Mouse (Mus musculus): ENCODE results near the gene Igsf9. TPM values are rescaled to one million over a fixed set of nuclear protein-coding genes. Genes with fewer than 3 reads are reported as not detected.
A peak's percentile ranks its signal among the peaks of the same experiment; 100 is the strongest.

The Igsf9 gene
- polyA plus RNA-seq, 1 experiment: 0.77 TPM

DNA sequence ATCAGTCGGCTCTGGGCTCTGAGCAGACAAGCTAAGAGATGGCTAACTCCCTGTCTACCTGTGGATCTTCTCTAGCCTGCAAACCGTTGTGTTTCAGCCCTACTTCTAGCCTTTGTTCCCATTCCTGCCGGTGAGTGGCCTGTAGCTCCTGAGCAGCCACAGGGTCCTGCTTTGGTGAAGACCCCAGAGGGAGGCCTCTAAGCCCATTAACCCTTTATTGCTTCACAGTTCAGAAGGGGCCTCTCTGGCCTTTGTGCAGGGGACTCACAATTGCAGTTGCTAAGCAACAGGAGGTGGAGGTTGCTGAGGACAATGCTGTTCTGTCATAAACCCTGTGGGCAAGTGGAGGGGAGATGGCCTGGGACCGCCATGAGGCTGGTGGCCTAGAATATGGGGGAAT lies 4.6 kb downstream of the Igsf9 start:
- TF ChIP-seq REST (IDR thresholded peaks at IDR 0.05; ENCODE audit: insufficient read depth, insufficient read length) (no peak), TCF3 (IDR thresholded peaks at IDR 0.05; ENCODE audit: insufficient read length, low read depth) (no peak), MYOD1 (IDR thresholded peaks at IDR 0.05; ENCODE audit: control insufficient read depth in 1 of 3, insufficient read length in 2 of 3, low read depth in 2 of 3) (no peak), MAX (IDR thresholded peaks at IDR 0.05; ENCODE audit: low read depth) (no peak), USF1 (IDR thresholded peaks at IDR 0.05; ENCODE audit: low read depth) (no peak), TCF12 (IDR thresholded peaks at IDR 0.05; ENCODE audit: insufficient read depth, poor library complexity, severe bottlenecking) (no peak), POLR2AphosphoS2 (IDR thresholded peaks at IDR 0.05; ENCODE audit: insufficient read length, low read depth) (no peak), SRF (IDR thresholded peaks at IDR 0.05; ENCODE audit: control insufficient read depth, insufficient read length, low read depth) (no peak), CEBPB (IDR thresholded peaks at IDR 0.05; ENCODE audit: insufficient read depth, poor library complexity, severe bottlenecking) (no peak), POLR2A (IDR thresholded peaks at IDR 0.05; ENCODE audit: insufficient read length, low read depth) (no peak), E2F4 (IDR thresholded peaks at IDR 0.05; ENCODE audit: insufficient read depth) (no peak), MYOG (IDR thresholded peaks at IDR 0.05; ENCODE audit: control insufficient read depth in 1 of 3, insufficient read depth in 1 of 3, insufficient read length in 2 of 3, low read depth in 2 of 3) (no peak)
- no peaks in the 10 kb centered on the region for H3K36me3 ChIP-seq (ENCODE audit: control insufficient read depth, insufficient read depth)
- H3K79me2 ChIP-seq (ENCODE audit: control insufficient read depth, insufficient read depth): no peaks in the 10 kb centered on the region
- no peak overlapping the region for H3K4me3 ChIP-seq
- no peaks in the 10 kb centered on the region for H3K27me3 ChIP-seq (ENCODE audit: control insufficient read depth, insufficient read depth, insufficient read length)
- no peak overlapping the region for H3K4me2 ChIP-seq (ENCODE audit: low read depth)
- no peak overlapping the region for H3ac ChIP-seq (ENCODE audit: control insufficient read depth, insufficient read length)

DNA sequence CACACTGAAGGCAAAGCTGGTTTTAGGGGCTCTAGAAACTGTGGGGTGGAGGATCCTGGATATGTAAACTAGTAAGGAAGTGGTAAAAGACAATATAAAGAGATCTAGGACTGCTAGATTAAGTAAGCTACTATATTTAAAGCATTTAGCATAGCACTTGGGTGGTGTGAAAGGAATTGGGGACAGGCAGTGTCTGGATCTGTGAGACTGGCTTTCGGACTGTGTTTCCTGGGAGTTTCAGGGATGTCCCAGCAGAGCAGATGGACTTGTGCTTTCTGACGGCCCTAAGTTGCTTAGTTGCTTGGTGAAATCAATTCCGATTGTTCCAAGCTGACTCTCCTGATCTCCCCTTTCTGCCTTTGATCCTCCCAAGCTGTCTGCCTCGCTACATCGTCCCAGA lies 5.1 kb downstream of the Igsf9 start:
- no peaks in the 10 kb centered on the region for H3K36me3 ChIP-seq (ENCODE audit: control insufficient read depth, insufficient read depth)
- H3K27me3 ChIP-seq (ENCODE audit: control insufficient read depth, insufficient read depth, insufficient read length): no peaks in the 10 kb centered on the region
- H3ac ChIP-seq (ENCODE audit: control insufficient read depth, insufficient read length): no peak overlapping the region
- H3K4me2 ChIP-seq (ENCODE audit: low read depth): no peak overlapping the region
- no peak overlapping the region for H3K4me3 ChIP-seq
- H3K79me2 ChIP-seq (ENCODE audit: control insufficient read depth, insufficient read depth): no peaks in the 10 kb centered on the region
- TF ChIP-seq SRF (IDR thresholded peaks at IDR 0.05; ENCODE audit: control insufficient read depth, insufficient read length, low read depth): no peak

DNA sequence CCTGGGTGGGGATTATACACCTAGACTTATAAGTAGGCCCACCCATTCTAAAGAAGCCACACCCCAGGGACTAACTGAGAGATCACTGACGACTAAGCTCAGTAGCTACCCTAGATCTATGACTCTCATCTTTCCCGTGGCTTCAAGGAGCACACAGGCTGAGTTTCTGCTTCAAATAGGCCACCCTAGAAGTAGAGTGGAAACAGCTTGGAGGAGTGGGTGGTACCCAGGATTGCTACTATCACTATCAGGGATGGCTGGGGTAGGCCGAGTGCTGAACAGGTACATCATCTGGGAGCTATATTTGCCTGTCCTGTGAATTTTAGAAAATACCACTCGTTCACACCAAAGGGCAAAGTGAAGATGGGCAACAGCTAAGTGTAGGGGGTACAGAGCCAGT lies 6.3 kb downstream of the Igsf9 start:
- Histone ChIP-seq H3K79me2 (ENCODE audit: control insufficient read depth, insufficient read depth) (no peaks in the 10 kb centered on the region), H3K4me2 (ENCODE audit: low read depth) (no peak overlapping the region), H3K4me3 (no peak overlapping the region), H3ac (ENCODE audit: control insufficient read depth, insufficient read length) (no peak overlapping the region), H3K27me3 (ENCODE audit: control insufficient read depth, insufficient read depth, insufficient read length) (no peaks in the 10 kb centered on the region), H3K36me3 (ENCODE audit: control insufficient read depth, insufficient read depth) (no peaks in the 10 kb centered on the region)
- no peak for TF ChIP-seq POLR2AphosphoS2 (IDR thresholded peaks at IDR 0.05; ENCODE audit: insufficient read length, low read depth)

DNA sequence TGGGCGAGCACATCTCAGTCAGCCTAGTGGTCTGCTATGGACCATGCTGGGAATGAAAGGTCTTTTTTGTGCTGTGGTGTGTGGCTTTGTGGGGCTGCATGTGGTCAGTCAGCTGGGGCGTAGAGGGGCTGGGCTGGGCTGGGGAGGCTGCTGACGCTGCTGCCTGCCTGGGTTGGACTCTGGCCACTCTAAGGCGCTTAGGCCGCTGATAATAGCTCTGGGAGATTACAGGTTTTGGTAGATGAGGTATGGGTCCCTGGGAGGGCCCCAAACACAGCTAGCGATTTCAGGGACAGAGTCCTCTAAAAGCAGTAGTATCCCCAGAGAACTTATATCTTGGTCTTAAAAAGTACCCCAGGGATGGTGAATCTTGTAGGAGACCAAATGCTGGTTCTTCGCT lies 7.2 kb downstream of the Igsf9 start:
- H3K4me2 ChIP-seq (ENCODE audit: low read depth): no peak overlapping the region
- no peaks in the 10 kb centered on the region for H3K36me3 ChIP-seq (ENCODE audit: control insufficient read depth, insufficient read depth)
- H3ac ChIP-seq (ENCODE audit: control insufficient read depth, insufficient read length): no peak overlapping the region
- TF ChIP-seq POLR2A (IDR thresholded peaks at IDR 0.05; ENCODE audit: insufficient read length, low read depth): no peak
- TF ChIP-seq TCF12 (IDR thresholded peaks at IDR 0.05; ENCODE audit: insufficient read depth, poor library complexity, severe bottlenecking): no peak
- no peak for TF ChIP-seq MYOG (IDR thresholded peaks at IDR 0.05; ENCODE audit: control insufficient read depth in 1 of 3, insufficient read depth in 1 of 3, insufficient read length in 2 of 3, low read depth in 2 of 3)
- TF ChIP-seq CEBPB (IDR thresholded peaks at IDR 0.05; ENCODE audit: insufficient read depth, poor library complexity, severe bottlenecking): no peak
- TF ChIP-seq USF1 (IDR thresholded peaks at IDR 0.05; ENCODE audit: low read depth): no peak
- TF ChIP-seq MAX (IDR thresholded peaks at IDR 0.05; ENCODE audit: low read depth): no peak
- TF ChIP-seq REST (IDR thresholded peaks at IDR 0.05; ENCODE audit: insufficient read depth, insufficient read length): no peak
- TF ChIP-seq POLR2AphosphoS2 (IDR thresholded peaks at IDR 0.05; ENCODE audit: insufficient read length, low read depth): no peak
- no peak for TF ChIP-seq MYOD1 (IDR thresholded peaks at IDR 0.05; ENCODE audit: control insufficient read depth in 1 of 3, insufficient read length in 2 of 3, low read depth in 2 of 3)
- H3K79me2 ChIP-seq (ENCODE audit: control insufficient read depth, insufficient read depth): no peaks in the 10 kb centered on the region
- no peak overlapping the region for H3K4me3 ChIP-seq
- H3K27me3 ChIP-seq (ENCODE audit: control insufficient read depth, insufficient read depth, insufficient read length): no peaks in the 10 kb centered on the region

DNA sequence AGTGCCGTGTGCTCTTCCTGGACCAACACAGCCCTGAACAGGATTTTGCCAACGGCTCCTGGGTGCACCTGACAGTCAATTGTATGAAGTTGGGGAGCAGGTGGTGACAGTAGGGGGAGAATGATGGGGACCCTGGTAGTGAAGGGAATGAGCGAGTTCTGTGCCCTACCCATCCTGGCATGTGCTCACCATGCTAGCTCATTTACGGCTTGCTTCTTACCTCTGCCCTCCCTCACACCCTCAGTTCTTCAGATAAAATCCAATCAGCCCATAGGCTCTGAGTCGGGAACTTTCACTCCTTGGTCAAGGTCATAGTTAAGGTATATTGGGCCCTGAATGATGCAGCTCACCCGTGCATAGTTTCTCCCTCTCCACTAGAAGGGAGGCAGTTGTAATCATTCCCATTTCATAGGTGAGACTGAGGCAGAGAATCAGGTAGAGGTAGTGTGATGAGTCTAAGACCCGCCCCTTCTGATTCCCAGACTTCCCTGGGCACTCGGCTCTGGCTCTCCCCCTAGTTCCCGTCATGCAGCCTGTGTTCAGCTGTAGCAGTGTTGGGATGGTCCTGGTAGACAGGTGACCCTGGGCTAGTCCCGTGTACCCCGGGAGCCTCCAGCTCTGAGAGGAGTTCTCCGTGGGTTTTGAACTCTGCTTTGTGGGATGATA lies 8.1 kb downstream of the Igsf9 start:
- TF ChIP-seq E2F4 (IDR thresholded peaks at IDR 0.05; ENCODE audit: insufficient read depth): no peak
- TF ChIP-seq MYOG (IDR thresholded peaks at IDR 0.05; ENCODE audit: control insufficient read depth in 1 of 3, insufficient read depth in 1 of 3, insufficient read length in 2 of 3, low read depth in 2 of 3): no peak
- no peak for TF ChIP-seq CEBPB (IDR thresholded peaks at IDR 0.05; ENCODE audit: insufficient read depth, poor library complexity, severe bottlenecking)
- TF ChIP-seq SRF (IDR thresholded peaks at IDR 0.05; ENCODE audit: control insufficient read depth, insufficient read length, low read depth): no peak
- no peak for TF ChIP-seq MYOD1 (IDR thresholded peaks at IDR 0.05; ENCODE audit: control insufficient read depth in 1 of 3, insufficient read length in 2 of 3, low read depth in 2 of 3)
- TF ChIP-seq REST (IDR thresholded peaks at IDR 0.05; ENCODE audit: insufficient read depth, insufficient read length): no peak
- TF ChIP-seq TCF12 (IDR thresholded peaks at IDR 0.05; ENCODE audit: insufficient read depth, poor library complexity, severe bottlenecking): no peak
- TF ChIP-seq TCF3 (IDR thresholded peaks at IDR 0.05; ENCODE audit: insufficient read length, low read depth): no peak
- TF ChIP-seq POLR2A (IDR thresholded peaks at IDR 0.05; ENCODE audit: insufficient read length, low read depth): no peak
- no peak for TF ChIP-seq USF1 (IDR thresholded peaks at IDR 0.05; ENCODE audit: low read depth)
- TF ChIP-seq POLR2AphosphoS2 (IDR thresholded peaks at IDR 0.05; ENCODE audit: insufficient read length, low read depth): no peak
- Histone ChIP-seq H3K4me2 (ENCODE audit: low read depth) (peak overlapping the region; percentile 72), H3K36me3 (ENCODE audit: control insufficient read depth, insufficient read depth) (no peaks in the 10 kb centered on the region), H3K79me2 (ENCODE audit: control insufficient read depth, insufficient read depth) (no peaks in the 10 kb centered on the region), H3K4me3 (no peak overlapping the region), H3ac (ENCODE audit: control insufficient read depth, insufficient read length) (no peak overlapping the region), H3K27me3 (ENCODE audit: control insufficient read depth, insufficient read depth, insufficient read length) (no peaks in the 10 kb centered on the region)
